ENCODE assay signal across 8 mouse cellular contexts in genomic region chr5:125174726-125175672, GRCm38 (mm10). TPM values are rescaled to one million over a fixed set of nuclear protein-coding genes. Genes with fewer than 3 reads are reported as not detected.
DNase-seq lines count a peak whose midpoint lies in the region; ATAC-seq and TF ChIP-seq lines count a peak whose summit lies in the region.

No protein-coding gene starts in this region.

- no peak overlapping the region for H3K4me2 ChIP-seq in liver, postnatal 0 days (ENCODE audit: low read depth, low read length)
- H3K4me2 ChIP-seq in heart, embryonic 15.5 days = peak overlapping the region; percentile 38
- H3K4me2 ChIP-seq in midbrain, embryonic 16.5 days (ENCODE audit: low read length) = peak overlapping the region; percentile 89

- no peaks in the 10 kb centered on the region for H3K9me3 ChIP-seq in liver, postnatal 0 days (ENCODE audit: low read length)
- no peaks in the 10 kb centered on the region for H3K9me3 ChIP-seq in heart, embryonic 15.5 days (replicated peaks)
- no peaks in the 10 kb centered on the region for H3K9me3 ChIP-seq in midbrain, embryonic 16.5 days (replicated peaks; ENCODE audit: control insufficient read depth, low read length, poor library complexity, severe bottlenecking)

- H3K4me1 ChIP-seq in liver, postnatal 0 days (ENCODE audit: insufficient read depth) = peaks cover 48% of the 10 kb centered on the region
- H3K4me1 ChIP-seq in heart, embryonic 15.5 days (replicated peaks) = peaks cover 78% of the 10 kb centered on the region
- peaks cover 75% of the 10 kb centered on the region for H3K4me1 ChIP-seq in midbrain, embryonic 16.5 days (ENCODE audit: control insufficient read depth, insufficient read depth, low read length)

- DNase-seq in liver, postnatal 0 days = no peak
- DNase-seq in liver = no peak
- peak; percentile 78 to 80 for DNase-seq in cerebellum, postnatal 14 days
- DNase-seq in layer of hippocampus, postnatal 10 days (ENCODE audit: low spot score in 2 of 2) = peak; percentile 72 to 77
- no peak for DNase-seq in spleen, postnatal 10 days (ENCODE audit: low spot score in 2 of 2)
- DNase-seq in spleen, postnatal 4 days (ENCODE audit: low spot score in 2 of 2) = no peak

- H3K27ac ChIP-seq in liver, postnatal 0 days (ENCODE audit: low read depth) = peak overlapping the region; percentile 22; the same call in 1 of the 2 replicates
- H3K27ac ChIP-seq in heart, embryonic 15.5 days = peak overlapping the region; percentile 72
- peak overlapping the region; percentile 93 for H3K27ac ChIP-seq in midbrain, embryonic 16.5 days (ENCODE audit: low read length)

- H3K27me3 ChIP-seq in liver, postnatal 0 days (ENCODE audit: insufficient read depth, low read length) = no peaks in the 10 kb centered on the region
- H3K27me3 ChIP-seq in heart, embryonic 15.5 days = no peaks in the 10 kb centered on the region
- H3K27me3 ChIP-seq in midbrain, embryonic 16.5 days (ENCODE audit: control insufficient read depth, insufficient read depth, low read depth, low read length) = no peaks in the 10 kb centered on the region

- H3K9ac ChIP-seq in liver, postnatal 0 days (replicated peaks) = no peak overlapping the region
- H3K9ac ChIP-seq in heart, embryonic 15.5 days = no peak overlapping the region
- H3K9ac ChIP-seq in midbrain, embryonic 16.5 days (ENCODE audit: low read depth, low read length) = 0 out of 2 replicates have a peak overlapping the region, but pooled peaks have one; percentile 36

- no peak for TF ChIP-seq CTCF in liver, postnatal 0 days (IDR thresholded peaks at IDR 0.05; ENCODE audit: low read depth)

- H3K36me3 ChIP-seq in liver, postnatal 0 days (replicated peaks; ENCODE audit: insufficient read depth, low read length) = no peaks in the 10 kb centered on the region
- no peaks in the 10 kb centered on the region for H3K36me3 ChIP-seq in heart, embryonic 15.5 days
- no peaks in the 10 kb centered on the region for H3K36me3 ChIP-seq in midbrain, embryonic 16.5 days (ENCODE audit: control insufficient read depth, insufficient read depth, low read length)

- 59% methylated on average over 13 of the region's 13 CpGs for WGBS in liver, postnatal 0 days (ENCODE audit: insufficient replicate concordance)
- 41% methylated on average over 13 of the region's 13 CpGs for WGBS in heart, embryonic 15.5 days
- WGBS in midbrain, embryonic 16.5 days = 29% methylated on average over 13 of the region's 13 CpGs

- no peak for TF ChIP-seq EP300 in liver, postnatal 0 days (IDR thresholded peaks at IDR 0.05; ENCODE audit: low read depth)

- H3K4me3 ChIP-seq in liver, postnatal 0 days (ENCODE audit: low read depth, low read length) = no peak overlapping the region
- no peak overlapping the region for H3K4me3 ChIP-seq in heart, embryonic 15.5 days
- H3K4me3 ChIP-seq in midbrain, embryonic 16.5 days (ENCODE audit: low read depth, low read length) = peak overlapping the region; percentile 11; the same call in 1 of the 2 replicates

- ATAC-seq in liver, postnatal 0 days = no peak
- no peak for ATAC-seq in heart, embryonic 15.5 days (replicated peaks; ENCODE audit: insufficient number of reproducible peaks, insufficient read depth, low FRiP score, low read depth)
- no peak for ATAC-seq in midbrain, embryonic 16.5 days

RNA-seq across cellular contexts. Expression of gene Ncor2, which starts 4.0 kb away (rescaled TPM):
- polyA plus RNA-seq in liver, postnatal 0 days (2015; fragmentation: Nextera tagmentation; extraction: Ambion mirVana) = 3.1 and 3.4 TPM in 2 replicates
- polyA plus RNA-seq in heart, embryonic 15.5 days (2015; fragmentation: Nextera tagmentation; extraction: Ambion mirVana) = 14.9 and 22.2 TPM in 2 replicates
- total RNA-seq in layer of hippocampus, postnatal 10 days (2021) = 100 to 1,000 TPM; 171 to 187 TPM
- polyA plus RNA-seq in midbrain, embryonic 16.5 days (2015; fragmentation: Nextera tagmentation; extraction: Ambion mirVana) = 19.9 and 22.9 TPM in 2 replicates

Comparison
In these comparisons a context has a peak if more than half of its experiments do, and no peak if none do; other contexts are left out.
1. DNase-seq: peak in cerebellum, postnatal 14 days (2 of 2) and layer of hippocampus, postnatal 10 days (2 of 2); none in liver, postnatal 0 days (single experiment), liver (single experiment), spleen, postnatal 10 days (0 of 2) and spleen, postnatal 4 days (0 of 2).
2. H3K27ac ChIP-seq: peak in every context shown above with its lines; median percentile 93 in midbrain, embryonic 16.5 days; 72 in heart, embryonic 15.5 days; 22 in liver, postnatal 0 days.